Mouse (Mus musculus): ENCODE results near the gene Mak.

GRCm38 (mm10) chr13:40977609-40978008 is 101.9 kb downstream of the Mak start:
- TF ChIP-seq CTCF (conservative IDR thresholded peaks at IDR 0.05 in 1 of 2, IDR thresholded peaks at IDR 0.05 in 1 of 2; ENCODE audit: low read depth in 2 of 2, low read length in 2 of 2) (peak; percentile 73 to 82), POLR2AphosphoS2 (IDR thresholded peaks at IDR 0.05; ENCODE audit: low read depth, low read length) (no peak), POLR2A (IDR thresholded peaks at IDR 0.05; ENCODE audit: low read depth, low read length) (no peak), RCOR1 (conservative IDR thresholded peaks at IDR 0.05; ENCODE audit: low read depth, low read length) (no peak), MAX (IDR thresholded peaks at IDR 0.05; ENCODE audit: low read length) (no peak), HCFC1 (IDR thresholded peaks at IDR 0.05; ENCODE audit: low read depth, low read length) (no peak), ETS1 (conservative IDR thresholded peaks at IDR 0.05; ENCODE audit: low read depth, low read length) (no peak), JUND (conservative IDR thresholded peaks at IDR 0.05; ENCODE audit: low read depth, low read length) (no peak), MAZ (IDR thresholded peaks at IDR 0.05; ENCODE audit: low read depth, low read length) (no peak), MAFK (IDR thresholded peaks at IDR 0.05; ENCODE audit: insufficient replicate concordance, low read length) (no peak), RAD21 (IDR thresholded peaks at IDR 0.05; ENCODE audit: low read depth, low read length) (peak; percentile 47), CHD2 (IDR thresholded peaks at IDR 0.05; ENCODE audit: low read length) (no peak)
